Mouse (Mus musculus): Measurements from ENCODE around the gene AI464131.

The AI464131 gene

DNA sequence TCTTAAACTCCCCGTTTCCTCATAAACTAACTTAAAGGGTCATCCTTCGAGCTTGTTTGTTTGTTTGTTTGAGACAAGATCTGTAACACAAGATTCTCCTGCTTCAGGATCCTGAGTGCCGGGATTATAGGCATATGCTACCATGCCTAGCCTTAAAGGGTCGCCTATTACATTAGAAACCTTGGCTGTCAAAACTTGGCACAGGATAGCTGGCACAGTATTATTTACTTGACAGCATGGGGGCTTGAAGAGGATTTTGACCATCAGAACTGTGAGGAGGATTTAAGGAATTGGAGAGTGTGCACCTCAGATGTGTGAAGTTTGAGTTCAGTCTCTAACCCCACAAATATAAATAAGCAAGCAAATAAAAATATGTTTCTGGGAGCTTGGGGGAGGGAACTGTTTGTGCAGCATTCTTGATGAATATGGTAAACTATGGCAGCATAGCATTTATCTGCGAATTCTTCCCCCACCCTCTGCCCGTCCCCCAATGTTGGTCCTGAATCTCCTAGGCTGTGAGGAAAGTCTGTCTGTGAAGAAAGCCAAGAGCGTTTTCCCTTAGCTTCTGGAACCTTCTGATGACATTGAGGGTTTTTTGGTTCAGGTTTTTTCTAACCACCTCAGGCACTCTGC is 32.7 kb downstream of the AI464131 start:
- DNase-seq (ENCODE audit: extremely low read depth, low read depth): no peak

DNA sequence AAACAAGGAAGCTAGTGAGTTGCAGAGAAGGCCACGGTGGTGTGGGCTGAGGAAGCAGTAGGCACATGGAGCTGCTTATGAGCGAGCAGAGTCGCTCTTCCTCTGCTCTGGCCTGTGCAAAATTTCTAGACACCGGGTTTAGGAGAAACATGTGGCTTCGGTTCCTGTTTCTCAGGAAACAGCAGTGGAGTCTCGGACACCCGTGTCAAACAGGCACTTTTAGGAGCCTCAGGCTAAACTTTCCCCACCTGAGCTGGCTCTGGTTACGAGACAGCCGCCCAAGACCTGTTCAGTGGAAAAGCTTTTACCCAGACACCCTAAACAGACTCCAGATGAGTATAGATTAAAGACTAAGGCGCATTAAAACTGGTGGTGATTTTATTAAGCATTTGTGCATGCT is 33.7 kb downstream of the AI464131 start:
- DNase-seq (ENCODE audit: extremely low read depth, low read depth): no peak

GRCm38 (mm10) chr4:41468396-41469080 is 34.3 kb downstream of the AI464131 start:
- peak; percentile 42 for DNase-seq (ENCODE audit: extremely low read depth, low read depth)

DNA sequence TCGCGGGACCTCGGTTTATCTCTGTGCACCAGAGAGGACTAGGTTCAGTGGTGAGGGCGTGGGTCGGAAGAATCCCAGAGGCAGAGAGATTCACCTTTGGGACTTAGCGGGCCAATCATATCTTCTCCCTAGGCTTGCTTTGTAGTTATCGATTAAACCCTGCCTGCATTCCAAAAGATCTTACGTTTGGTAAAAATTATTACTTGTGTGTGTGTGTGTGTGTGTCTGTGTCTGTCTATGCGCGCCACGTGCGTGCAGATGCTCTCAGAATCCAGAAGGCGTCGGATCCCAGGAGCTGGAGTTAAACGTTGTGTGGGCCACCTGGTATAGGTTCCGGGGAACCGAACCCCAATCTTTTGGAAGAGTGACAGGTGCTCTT is 37.6 kb downstream of the AI464131 start:
- no peak for DNase-seq (ENCODE audit: extremely low read depth, low read depth)

GRCm38 (mm10) chr4:41464345-41465286 is 38.3 kb downstream of the AI464131 start, which contains the start of the genes Kif24 and Nudt2:
Gene Kif24, minus strand, starts transcription at chr4:41464887.
Gene Nudt2, plus strand, starts transcription at chr4:41465151.
- DNase-seq (ENCODE audit: extremely low read depth, low read depth): peak; percentile 99

- DNase-seq (ENCODE audit: extremely low read depth, low read depth): peak; percentile 44
Observed at GRCm38 (mm10) chr4:41463051-41463738, 39.7 kb downstream of the AI464131 start.

DNA sequence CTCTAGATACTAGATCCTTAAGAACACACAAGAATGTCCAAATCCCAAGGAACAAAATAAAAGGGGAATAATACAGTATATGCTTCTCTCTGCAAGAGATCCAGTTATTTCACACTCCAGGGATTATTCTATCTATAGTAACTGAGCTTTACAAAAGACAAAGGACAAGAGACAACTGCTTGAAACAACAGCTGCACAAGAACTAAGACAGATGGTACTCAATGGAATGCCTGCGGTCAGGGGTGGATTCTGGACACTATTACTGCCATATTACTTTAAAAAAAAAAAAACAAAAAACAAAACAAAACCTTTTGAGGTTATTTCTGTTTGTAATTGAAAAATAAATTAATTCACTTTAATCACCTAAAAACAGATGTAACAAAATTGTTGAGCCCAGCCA is 42.2 kb downstream of the AI464131 start:
- no peak for DNase-seq (ENCODE audit: extremely low read depth, low read depth)

- DNase-seq (ENCODE audit: extremely low read depth, low read depth): no peak
Observed at GRCm38 (mm10) chr4:41447595-41447994, 55.3 kb downstream of the AI464131 start.

All from MEL-GATA-1-ER (cell line).